Mouse (Mus musculus) macrophage (primary cell): Measurements from ENCODE around the gene Kif13a. TPM values are rescaled to one million over a fixed set of nuclear protein-coding genes. Genes with fewer than 3 reads are reported as not detected.
A peak's percentile ranks its signal among the peaks of the same experiment; 100 is the strongest.

ENCODE experiments used
- H3K27ac ChIP-seq: fragments of 350-480 bp; formaldehyde crosslinking; 2 replicates; pipeline ENCODE4 v1.9.0; 2021
- H3K36me3 ChIP-seq: fragments of 350-480 bp; formaldehyde crosslinking; 2 replicates; pipeline ENCODE4 v1.9.0; 2021; ENCODE audit errors: inconsistent target
- H3K4me3 ChIP-seq: fragments of 350-480 bp; formaldehyde crosslinking; 2 replicates; pipeline ENCODE4 v1.9.0; 2021; ENCODE audit errors: inconsistent target
- H3K79me2 ChIP-seq: fragments of 350-480 bp; formaldehyde crosslinking; 2 replicates; pipeline ENCODE4 v1.9.0; 2021; ENCODE audit errors: inconsistent target
- WGBS: methylation state at CpG from one replicate; pipeline ENCODE4 v1.1.7; 2026; ENCODE audit warnings: inconsistent platforms; ENCODE audit not compliant: missing documents; 5-methylcytosine and 5-hydroxymethylcytosine counted together
- polyA plus RNA-seq: library from polyadenylated mRNA; stranded (reverse); fragments of 250-400 nt; gene quantifications from 3 replicates; pipeline ENCODE4 v1.2.4, GENCODE M21; 2018; ENCODE audit warnings: inconsistent platforms
- total RNA-seq, 78 experiments: library from RNA; depleted of rRNA; stranded (reverse); fragments of 250-400 nt; gene quantifications; 1 replicate in 9 of 78; 2 replicates in 24 of 78; 3 replicates in 43 of 78; 4 replicates in 2 of 78; pipeline ENCODE4 v1.2.4; 2018; ENCODE audit warnings: inconsistent platforms in 56 of 78

The Kif13a gene
- total RNA-seq (2018; cell fraction: chromatin; rRNA removed): 100 to 1,000 TPM in 3 of 26 experiments, 10 to 100 TPM in 23; 17.3 to 115 (median 54.7) TPM
- total RNA-seq (2018; cell fraction: cytosol; rRNA removed): 10 to 100 TPM; 12.8 to 30.4 (median 19.6) TPM
- total RNA-seq (2018; cell fraction: nucleus; rRNA removed): 10 to 100 TPM; 13.3 to 57.2 (median 30.5) TPM
- 14.0 to 19.7 TPM (median 18.0 TPM) in 3 replicates for polyA plus RNA-seq

GRCm38 (mm10) chr13:46929719-46930658 lies at the start of gene Kif13a:
Gene Kif13a, minus strand, starts transcription at chr13:46929867.
- Histone ChIP-seq H3K79me2 (peaks cover 39% of the 10 kb centered on the region), H3K36me3 (no peaks in the 10 kb centered on the region), H3K4me3 (peak within 1 kb of the TSS; percentile 56), H3K27ac (peak within 1 kb of the TSS; percentile 69)
- WGBS: under 1% methylated on average over 96 of the region's 96 CpGs

GRCm38 (mm10) chr13:46976532-46976931 lies 46.9 kb upstream of the Kif13a start:
- H3K4me3 ChIP-seq: no peak overlapping the region
- WGBS: 83% methylated on average over 7 of the region's 7 CpGs
- no peaks in the 10 kb centered on the region for H3K79me2 ChIP-seq
- H3K36me3 ChIP-seq: no peaks in the 10 kb centered on the region
- H3K27ac ChIP-seq: no peak overlapping the region

GRCm38 (mm10) chr13:46975930-46976329 lies 46.3 kb upstream of the Kif13a start:
- 36% methylated on average over 4 of the region's 4 CpGs for WGBS
- no peak overlapping the region for H3K4me3 ChIP-seq
- no peaks in the 10 kb centered on the region for H3K36me3 ChIP-seq
- no peaks in the 10 kb centered on the region for H3K79me2 ChIP-seq
- H3K27ac ChIP-seq: no peak overlapping the region

GRCm38 (mm10) chr13:46975031-46975551 lies 45.4 kb upstream of the Kif13a start:
- 61% methylated on average over 13 of the region's 14 CpGs for WGBS
- Histone ChIP-seq H3K27ac (no peak overlapping the region), H3K79me2 (no peaks in the 10 kb centered on the region), H3K4me3 (no peak overlapping the region), H3K36me3 (no peaks in the 10 kb centered on the region)

- H3K4me3 ChIP-seq: no peak overlapping the region
- no peak overlapping the region for H3K27ac ChIP-seq
- 61% methylated on average over 10 of the region's 10 CpGs for WGBS
- no peaks in the 10 kb centered on the region for H3K36me3 ChIP-seq
- no peaks in the 10 kb centered on the region for H3K79me2 ChIP-seq
These were observed 40.7 kb upstream of the Kif13a start for GRCm38 (mm10) chr13:46970286-46970945.

- Histone ChIP-seq H3K4me3 (no peak overlapping the region), H3K36me3 (no peaks in the 10 kb centered on the region), H3K27ac (no peak overlapping the region), H3K79me2 (no peaks in the 10 kb centered on the region)
- WGBS: 92% methylated on average over 1 of the region's 2 CpGs
These were observed 39.0 kb upstream of the Kif13a start for GRCm38 (mm10) chr13:46968626-46969025.

- Histone ChIP-seq H3K36me3 (no peaks in the 10 kb centered on the region), H3K4me3 (no peak overlapping the region), H3K79me2 (no peaks in the 10 kb centered on the region), H3K27ac (no peak overlapping the region)
- WGBS: 75% methylated on average over 4 of the region's 4 CpGs
These were observed 37.6 kb upstream of the Kif13a start for GRCm38 (mm10) chr13:46967308-46967707.

- H3K36me3 ChIP-seq: no peaks in the 10 kb centered on the region
- 95% methylated on average over 7 of the region's 7 CpGs for WGBS
- H3K27ac ChIP-seq: no peak overlapping the region
- no peak overlapping the region for H3K4me3 ChIP-seq
- no peaks in the 10 kb centered on the region for H3K79me2 ChIP-seq
These were observed 31.3 kb upstream of the Kif13a start for GRCm38 (mm10) chr13:46960878-46961474.

GRCm38 (mm10) chr13:46959139-46959538 lies 29.5 kb upstream of the Kif13a start:
- H3K4me3 ChIP-seq: no peak overlapping the region
- no peaks in the 10 kb centered on the region for H3K36me3 ChIP-seq
- H3K79me2 ChIP-seq: no peaks in the 10 kb centered on the region
- H3K27ac ChIP-seq: peak overlapping the region; percentile 21; the same call in 1 of the 2 replicates
- WGBS: 87% methylated on average over 5 of the region's 5 CpGs

- 93% methylated on average over 15 of the region's 15 CpGs for WGBS
- Histone ChIP-seq H3K36me3 (no peaks in the 10 kb centered on the region), H3K79me2 (no peaks in the 10 kb centered on the region), H3K4me3 (no peak overlapping the region), H3K27ac (no peak overlapping the region)
These were observed 21.5 kb upstream of the Kif13a start for GRCm38 (mm10) chr13:46951212-46951611.

GRCm38 (mm10) chr13:46949741-46950140 lies 20.1 kb upstream of the Kif13a start:
- Histone ChIP-seq H3K79me2 (no peaks in the 10 kb centered on the region), H3K4me3 (no peak overlapping the region), H3K27ac (no peak overlapping the region), H3K36me3 (no peaks in the 10 kb centered on the region)
- 96% methylated on average over 2 of the region's 2 CpGs for WGBS

GRCm38 (mm10) chr13:46948027-46948426 lies 18.4 kb upstream of the Kif13a start:
- no peak overlapping the region for H3K27ac ChIP-seq
- no peaks in the 10 kb centered on the region for H3K36me3 ChIP-seq
- H3K79me2 ChIP-seq: no peaks in the 10 kb centered on the region
- WGBS: 27% methylated on average over 3 of the region's 3 CpGs
- no peak overlapping the region for H3K4me3 ChIP-seq

- 94% methylated on average over 5 of the region's 5 CpGs for WGBS
- H3K27ac ChIP-seq: no peak overlapping the region
- H3K79me2 ChIP-seq: no peaks in the 10 kb centered on the region
- H3K4me3 ChIP-seq: no peak overlapping the region
- H3K36me3 ChIP-seq: no peaks in the 10 kb centered on the region
These were observed 16.4 kb upstream of the Kif13a start for GRCm38 (mm10) chr13:46946041-46946440.

- WGBS: 88% methylated on average over 3 of the region's 3 CpGs
- Histone ChIP-seq H3K79me2 (no peaks in the 10 kb centered on the region), H3K27ac (no peak overlapping the region), H3K4me3 (no peak overlapping the region), H3K36me3 (no peaks in the 10 kb centered on the region)
These were observed 15.6 kb upstream of the Kif13a start for GRCm38 (mm10) chr13:46945256-46945655.
